Mouse (Mus musculus): Measurements from ENCODE around the gene Cacna1d. TPM values are rescaled to one million over a fixed set of nuclear protein-coding genes. Genes with fewer than 3 reads are reported as not detected.

Gene Cacna1d
- total and polyA plus RNA-seq, 3 experiments = 0.04 to 0.66 (median 0.08) TPM

- TF ChIP-seq SMC3 (IDR thresholded peaks at IDR 0.05; ENCODE audit: low read depth, low read length) = no peak
- no peak for TF ChIP-seq HCFC1 (IDR thresholded peaks at IDR 0.05; ENCODE audit: low read depth, low read length)
- TF ChIP-seq BHLHE40 (IDR thresholded peaks at IDR 0.05; ENCODE audit: low read depth, low read length) = no peak
- TF ChIP-seq ETS1 (conservative IDR thresholded peaks at IDR 0.05; ENCODE audit: low read depth, low read length) = no peak
- no peak for TF ChIP-seq SIN3A (IDR thresholded peaks at IDR 0.05; ENCODE audit: low read length)
- no peak for TF ChIP-seq MAFK (IDR thresholded peaks at IDR 0.05; ENCODE audit: insufficient replicate concordance, low read length)
- no peak for TF ChIP-seq TBP (conservative IDR thresholded peaks at IDR 0.05; ENCODE audit: low read depth, low read length)
- TF ChIP-seq E2F4 (IDR thresholded peaks at IDR 0.05; ENCODE audit: insufficient replicate concordance, low read depth, low read length) = no peak
- no peak for TF ChIP-seq CHD2 (IDR thresholded peaks at IDR 0.05; ENCODE audit: low read length)
- TF ChIP-seq TCF12 (IDR thresholded peaks at IDR 0.05; ENCODE audit: low read depth, low read length) = no peak
- TF ChIP-seq ZC3H11A (IDR thresholded peaks at IDR 0.05; ENCODE audit: low read depth, low read length) = no peak
- TF ChIP-seq PAX5 (IDR thresholded peaks at IDR 0.05; ENCODE audit: low read length) = no peak
- TF ChIP-seq GABPA (IDR thresholded peaks at IDR 0.05; ENCODE audit: insufficient replicate concordance, low read depth, low read length) = no peak
- no peak for DNase-seq (ENCODE audit: extremely low read depth)
- no peak overlapping the region for H3K9ac ChIP-seq (ENCODE audit: insufficient read depth, low read depth)
- no peaks in the 10 kb centered on the region for H3K79me2 ChIP-seq (replicated peaks; ENCODE audit: control insufficient read depth, extremely low read depth, insufficient read depth, poor library complexity, severe bottlenecking)
- in situ Hi-C loops (cut with MboI; ENCODE audit: low pct_ligation_motif_present, low pct_unique_long_range_greater_than_20kb, low sequenced_read_pairs) = loop anchor here (5.0 kb wide), 1 partner anchor 242 kb away; no protein-coding TSS in a partner anchor
- H3K27ac ChIP-seq (ENCODE audit: insufficient read depth, low read depth) = no peak overlapping the region
- no peaks in the 10 kb centered on the region for H3K27me3 ChIP-seq (replicated peaks)
- dilution Hi-C loops (cut with MboI; ENCODE audit: extremely low pct_ligation_motif_present, extremely low pct_unique_long_range_greater_than_20kb, low sequenced_read_pairs) = no loop called here
- no peaks in the 10 kb centered on the region for H3K9me3 ChIP-seq (replicated peaks; ENCODE audit: low read length)
- H3K4me3 ChIP-seq (replicated peaks in 1 of 3; ENCODE audit: low read depth in 2 of 3, low read length in 2 of 3, poor library complexity in 1 of 3) = no peak overlapping the region
- H3K4me2 ChIP-seq (ENCODE audit: insufficient read depth, low read depth, poor library complexity, severe bottlenecking) = no peak overlapping the region
- H3K4me1 ChIP-seq (ENCODE audit: control insufficient read depth in 1 of 2, insufficient read depth in 2 of 2) = peaks cover 5 to 56% of the 10 kb centered on the region in 2 experiments; a peak in 3 of 4 replicates
- H3K36me3 ChIP-seq (replicated peaks in 1 of 2; ENCODE audit: control insufficient read depth in 1 of 2, insufficient read depth in 1 of 2, low read length in 1 of 2) = no peaks in the 10 kb centered on the region
These were observed 361.2 kb downstream of the Cacna1d start for GRCm38 (mm10) chr14:30130092-30130491.

GRCm38 (mm10) chr14:30129378-30129777 lies 361.9 kb downstream of the Cacna1d start:
- TF ChIP-seq MAX (IDR thresholded peaks at IDR 0.05; ENCODE audit: low read length) (peak; percentile 44; the same call in 1 of the 2 replicates), GABPA (IDR thresholded peaks at IDR 0.05; ENCODE audit: insufficient replicate concordance, low read depth, low read length) (no peak), POLR2A (IDR thresholded peaks at IDR 0.05; ENCODE audit: low read depth, low read length) (no peak), SIN3A (IDR thresholded peaks at IDR 0.05; ENCODE audit: low read length) (no peak), JUN (IDR thresholded peaks at IDR 0.05; ENCODE audit: insufficient read depth, low read depth, low read length) (no peak), CTCF (conservative IDR thresholded peaks at IDR 0.05 in 1 of 2, IDR thresholded peaks at IDR 0.05 in 1 of 2; ENCODE audit: low read depth in 2 of 2, low read length in 2 of 2) (peak; percentile 52 to 80; a peak in 3 of 4 replicates), ETS1 (conservative IDR thresholded peaks at IDR 0.05; ENCODE audit: low read depth, low read length) (no peak), ZNF384 (IDR thresholded peaks at IDR 0.05; ENCODE audit: low read depth, low read length) (no peak), RAD21 (IDR thresholded peaks at IDR 0.05; ENCODE audit: low read depth, low read length) (peak; percentile 54), MAFK (IDR thresholded peaks at IDR 0.05; ENCODE audit: insufficient replicate concordance, low read length) (no peak), MEF2A (IDR thresholded peaks at IDR 0.05; ENCODE audit: borderline replicate concordance, low read depth, low read length) (no peak), ZKSCAN1 (IDR thresholded peaks at IDR 0.05; ENCODE audit: borderline replicate concordance, low read depth, low read length) (no peak), RCOR1 (conservative IDR thresholded peaks at IDR 0.05; ENCODE audit: low read depth, low read length) (no peak), BHLHE40 (IDR thresholded peaks at IDR 0.05; ENCODE audit: low read depth, low read length) (no peak), SMC3 (IDR thresholded peaks at IDR 0.05; ENCODE audit: low read depth, low read length) (peak; percentile 33), UBTF (IDR thresholded peaks at IDR 0.05; ENCODE audit: low read depth, low read length) (no peak)
- H3K4me2 ChIP-seq (ENCODE audit: insufficient read depth, low read depth, poor library complexity, severe bottlenecking) = peak overlapping the region; percentile 16; the same call in 1 of the 2 replicates
- H3K4me3 ChIP-seq (replicated peaks in 1 of 3; ENCODE audit: low read depth in 2 of 3, low read length in 2 of 3, poor library complexity in 1 of 3) = no peak overlapping the region
- in situ Hi-C loops (cut with MboI; ENCODE audit: low pct_ligation_motif_present, low pct_unique_long_range_greater_than_20kb, low sequenced_read_pairs) (no loop called here), dilution Hi-C loops (cut with MboI; ENCODE audit: extremely low pct_ligation_motif_present, extremely low pct_unique_long_range_greater_than_20kb, low sequenced_read_pairs) (no loop called here)
- peak; percentile 62 for DNase-seq (ENCODE audit: extremely low read depth)
- no peaks in the 10 kb centered on the region for H3K27me3 ChIP-seq (replicated peaks)
- H3K9ac ChIP-seq (ENCODE audit: insufficient read depth, low read depth) = no peak overlapping the region
- no peaks in the 10 kb centered on the region for H3K9me3 ChIP-seq (replicated peaks; ENCODE audit: low read length)
- H3K4me1 ChIP-seq (ENCODE audit: control insufficient read depth in 1 of 2, insufficient read depth in 2 of 2) = peaks cover 6 to 60% of the 10 kb centered on the region in 2 experiments; a peak in 3 of 4 replicates
- no peak overlapping the region for H3K27ac ChIP-seq (ENCODE audit: insufficient read depth, low read depth)
- H3K36me3 ChIP-seq (replicated peaks in 1 of 2; ENCODE audit: control insufficient read depth in 1 of 2, insufficient read depth in 1 of 2, low read length in 1 of 2) = no peaks in the 10 kb centered on the region
- no peaks in the 10 kb centered on the region for H3K79me2 ChIP-seq (replicated peaks; ENCODE audit: control insufficient read depth, extremely low read depth, insufficient read depth, poor library complexity, severe bottlenecking)

All from CH12.LX (cell line).